Mouse (Mus musculus): ENCODE data around the gene Ppard.

GRCm38 (mm10) chr17:28278156-28278555, 45.7 kb downstream of the Ppard start:
- TF ChIP-seq GATA1 (IDR thresholded peaks at IDR 0.05; ENCODE audit: borderline replicate concordance, low read length) (no peak), FLI1 (IDR thresholded peaks at IDR 0.05; ENCODE audit: low read length) (no peak)

Data from megakaryocyte, embryonic 14.5 days (primary cell).